Mouse (Mus musculus) ES-E14 (cell line): ENCODE results near the gene Serbp1.

Source experiments
- CHD2 ChIP-seq: IDR thresholded peaks from 2 replicates; pipeline ENCODE4 v1.6.1; 2014; ENCODE audit warnings: mild to moderate bottlenecking, low read depth, low read length, inconsistent platforms
- HCFC1 ChIP-seq: IDR thresholded peaks from 2 replicates; pipeline ENCODE4 v1.6.1; 2012; ENCODE audit warnings: low read length, inconsistent platforms, borderline replicate concordance; ENCODE audit not compliant: insufficient read depth

GRCm38 (mm10) chr6:67337943-67338342 is 100.0 kb downstream of the Serbp1 start:
- TF ChIP-seq HCFC1 (no peak), CHD2 (no peak)
